In genomic region chr15:102512010-102512409, GRCm38 (mm10) we compare ENCODE assay signal across 13 mouse cellular contexts. TPM values are rescaled to one million over a fixed set of nuclear protein-coding genes. Genes with fewer than 3 reads are reported as not detected.
DNase-seq lines count a peak whose midpoint lies in the region; ATAC-seq and TF ChIP-seq lines count a peak whose summit lies in the region.
"Had no signal": no experiment of that assay in that cellular context is flagged by ENCODE, and none has a peak within 500 bp of the region (broad histone marks: within the 10 kb centered on the region; RNA-seq: fewer than 3 reads in every experiment).

No protein-coding gene starts in this region.

- peaks cover 11% of the 10 kb centered on the region for H3K36me3 ChIP-seq in forebrain, embryonic 10.5 days (replicated peaks)
- H3K36me3 ChIP-seq in forebrain, embryonic 16.5 days (ENCODE audit: control insufficient read depth, insufficient read depth), result peaks cover 3% of the 10 kb centered on the region
- no peaks in the 10 kb centered on the region for H3K36me3 ChIP-seq in testis, adult 2 months (ENCODE audit: control insufficient read depth, insufficient read depth, low read length)
- H3K36me3 ChIP-seq in limb, embryonic 14.5 days (ENCODE audit: control insufficient read depth, insufficient read depth, low read length), result peaks cover 7% of the 10 kb centered on the region; the same call in 1 of the 2 replicates

- H3K4me3 ChIP-seq in forebrain, embryonic 10.5 days, result peak overlapping the region; percentile 72
- no peak overlapping the region for H3K4me3 ChIP-seq in forebrain, embryonic 16.5 days (replicated peaks; ENCODE audit: low read length)
- peak overlapping the region; percentile 83 for H3K4me3 ChIP-seq in testis, adult 2 months (ENCODE audit: control insufficient read depth, low read depth, low read length)
- H3K4me3 ChIP-seq in limb, embryonic 14.5 days (replicated peaks; ENCODE audit: low read length), result no peak overlapping the region

- H3K4me2 ChIP-seq in forebrain, embryonic 16.5 days (ENCODE audit: low read length), result no peak overlapping the region
- no peak overlapping the region for H3K4me2 ChIP-seq in limb, embryonic 14.5 days (replicated peaks; ENCODE audit: low read depth, low read length, severe bottlenecking)

- H3K9me3 ChIP-seq in forebrain, embryonic 10.5 days, result no peaks in the 10 kb centered on the region
- H3K9me3 ChIP-seq in forebrain, embryonic 16.5 days (ENCODE audit: control insufficient read depth, low read length), result no peaks in the 10 kb centered on the region
- H3K9me3 ChIP-seq in limb, embryonic 14.5 days (ENCODE audit: control insufficient read depth, low read length), result no peaks in the 10 kb centered on the region

- no peak overlapping the region for H3K9ac ChIP-seq in forebrain, embryonic 16.5 days (replicated peaks; ENCODE audit: low read depth, low read length)
- H3K9ac ChIP-seq in limb, embryonic 14.5 days (ENCODE audit: low read depth, low read length, severe bottlenecking), result 0 out of 2 replicates have a peak overlapping the region, but pooled peaks have one; percentile 25

- peak overlapping the region; percentile 89 for H3K27ac ChIP-seq in forebrain, embryonic 10.5 days
- H3K27ac ChIP-seq in forebrain, embryonic 16.5 days (ENCODE audit: low read length), result no peak overlapping the region
- H3K27ac ChIP-seq in testis, adult 2 months (ENCODE audit: control insufficient read depth, insufficient read depth, low read depth, low read length), result no peak overlapping the region
- no peak overlapping the region for H3K27ac ChIP-seq in limb, embryonic 14.5 days (replicated peaks; ENCODE audit: low read depth, low read length)
- H3K27ac ChIP-seq: macrophage had no signal

- no peaks in the 10 kb centered on the region for H3K27me3 ChIP-seq in forebrain, embryonic 10.5 days (ENCODE audit: poor library complexity, severe bottlenecking)
- H3K27me3 ChIP-seq in forebrain, embryonic 16.5 days (replicated peaks; ENCODE audit: control insufficient read depth, insufficient read depth, low read length), result no peaks in the 10 kb centered on the region
- H3K27me3 ChIP-seq in testis, adult 2 months (ENCODE audit: control insufficient read depth, insufficient read depth, low read length), result no peaks in the 10 kb centered on the region
- no peaks in the 10 kb centered on the region for H3K27me3 ChIP-seq in limb, embryonic 14.5 days (ENCODE audit: control insufficient read depth, insufficient read depth, low read length)

- H3K4me1 ChIP-seq in forebrain, embryonic 10.5 days, result peaks cover 65% of the 10 kb centered on the region
- H3K4me1 ChIP-seq in forebrain, embryonic 16.5 days (replicated peaks; ENCODE audit: control insufficient read depth, insufficient read depth, low read length), result peaks cover 71% of the 10 kb centered on the region
- H3K4me1 ChIP-seq in testis, adult 2 months (ENCODE audit: control insufficient read depth, insufficient read depth, low read length), result peaks cover 25% of the 10 kb centered on the region
- H3K4me1 ChIP-seq in limb, embryonic 14.5 days (ENCODE audit: control insufficient read depth, insufficient read depth, low read length), result peaks cover 34% of the 10 kb centered on the region

- WGBS in forebrain, embryonic 10.5 days, result 25% methylated on average over 5 of the region's 5 CpGs
- WGBS in forebrain, embryonic 16.5 days, result 32% methylated on average over 5 of the region's 5 CpGs
- WGBS in limb, embryonic 14.5 days, result 24% methylated on average over 5 of the region's 5 CpGs

- no peak for ATAC-seq in forebrain, embryonic 16.5 days
- ATAC-seq in limb, embryonic 14.5 days (ENCODE audit: low FRiP score, low read depth), result no peak

- no peak for DNase-seq in forebrain, embryonic 10.5 days (ENCODE audit: extremely low spot score, low spot score)
- no peak for DNase-seq in testis, postnatal 10 days (ENCODE audit: low spot score)
- DNase-seq in limb, embryonic 14.5 days (ENCODE audit: low spot score), result no peak
- DNase-seq in gastrocnemius, postnatal 4 days (ENCODE audit: low spot score in 2 of 2), result no peak
- DNase-seq in right cerebral cortex, adult 2 months (ENCODE audit: low spot score in 2 of 2), result no peak
- no peak for DNase-seq in cerebellum, postnatal 14 days
- DNase-seq: B cell, adult 2 months; cerebellum, adult 11-12 months; layer of hippocampus, postnatal 36 days had no signal

- TF ChIP-seq POLR2A in testis, adult 2 months (IDR thresholded peaks at IDR 0.05; ENCODE audit: control insufficient read depth, low read depth, low read length), result no peak
- TF ChIP-seq POLR2A in limb, embryonic 14.5 days (IDR thresholded peaks at IDR 0.05; ENCODE audit: borderline replicate concordance, extremely low read depth, insufficient read depth, insufficient read length), result no peak

- no peak for TF ChIP-seq CTCF in testis, adult 2 months (IDR thresholded peaks at IDR 0.05; ENCODE audit: control insufficient read depth, insufficient read depth, insufficient replicate concordance, low read depth, low read length)

RNA-seq across cellular contexts. Expression of gene Map3k12, which starts 4.9 kb away (rescaled TPM):
- 24.0 and 25.4 TPM in 2 replicates for polyA plus RNA-seq in forebrain, embryonic 10.5 days (2016; fragmentation: Nextera tagmentation; extraction: Ambion mirVana)
- polyA plus RNA-seq in forebrain, embryonic 16.5 days (2015; fragmentation: Nextera tagmentation; extraction: Ambion mirVana), result 58.7 and 69.5 TPM in 2 replicates
- 7.0 and 7.8 TPM in 2 replicates for polyA plus RNA-seq in testis, adult 2 months (2012; rRNA removed)
- 36.3 and 38.3 TPM in 2 replicates for polyA plus RNA-seq in limb, embryonic 14.5 days (2012; rRNA removed)
- polyA plus RNA-seq in limb, embryonic 14.5 days (2014; fragmentation: Nextera tagmentation; extraction: Ambion mirVana), result 15.8 and 18.7 TPM in 2 replicates
- 1 to 10 TPM; 6.1 to 6.3 TPM for total RNA-seq in gastrocnemius, postnatal 4 days (2021)

RNA-seq across cellular contexts. Expression of gene Tarbp2, which starts 6.0 kb away (rescaled TPM):
- polyA plus RNA-seq in forebrain, embryonic 10.5 days (2016; fragmentation: Nextera tagmentation; extraction: Ambion mirVana), result 132 and 137 TPM in 2 replicates
- polyA plus RNA-seq in forebrain, embryonic 16.5 days (2015; fragmentation: Nextera tagmentation; extraction: Ambion mirVana), result 97.2 and 114 TPM in 2 replicates
- 335 and 372 TPM in 2 replicates for polyA plus RNA-seq in testis, adult 2 months (2012; rRNA removed)
- 132 and 150 TPM in 2 replicates for polyA plus RNA-seq in limb, embryonic 14.5 days (2012; rRNA removed)
- polyA plus RNA-seq in limb, embryonic 14.5 days (2014; fragmentation: Nextera tagmentation; extraction: Ambion mirVana), result 78.1 and 86.6 TPM in 2 replicates
- 10 to 100 TPM; 54.7 to 56.9 TPM for total RNA-seq in gastrocnemius, postnatal 4 days (2021)

RNA-seq across cellular contexts. Expression of gene Gm10337, which starts 8.5 kb away (rescaled TPM):
- not detected in 2 replicates for polyA plus RNA-seq in forebrain, embryonic 10.5 days (2016; fragmentation: Nextera tagmentation; extraction: Ambion mirVana)
- polyA plus RNA-seq in forebrain, embryonic 16.5 days (2015; fragmentation: Nextera tagmentation; extraction: Ambion mirVana), result 17.3 and 22.2 TPM in 2 replicates
- polyA plus RNA-seq in testis, adult 2 months (2012; rRNA removed), result not detected in 2 replicates
- polyA plus RNA-seq in limb, embryonic 14.5 days (2012; rRNA removed), result not detected in 2 replicates
- polyA plus RNA-seq in limb, embryonic 14.5 days (2014; fragmentation: Nextera tagmentation; extraction: Ambion mirVana), result not detected in 2 replicates
- 1 to 10 TPM in 1 of 2 experiments, not detected in 1; 7.6 TPM for total RNA-seq in gastrocnemius, postnatal 4 days (2021)
- total RNA-seq: layer of hippocampus, postnatal 36 days had no signal
- polyA plus RNA-seq: gonadal fat pad, adult 2 months; macrophage had no signal

RNA-seq across cellular contexts. Expression of gene Npff, which starts 12.7 kb away (rescaled TPM):
- 1.3 and 2.2 TPM in 2 replicates for polyA plus RNA-seq in forebrain, embryonic 10.5 days (2016; fragmentation: Nextera tagmentation; extraction: Ambion mirVana)
- polyA plus RNA-seq in forebrain, embryonic 16.5 days (2015; fragmentation: Nextera tagmentation; extraction: Ambion mirVana), result 2.9 and 3.1 TPM in 2 replicates
- polyA plus RNA-seq in testis, adult 2 months (2012; rRNA removed), result 0.67 and 0.77 TPM in 2 replicates
- 13.7 and 14.4 TPM in 2 replicates for polyA plus RNA-seq in limb, embryonic 14.5 days (2012; rRNA removed)
- polyA plus RNA-seq in limb, embryonic 14.5 days (2014; fragmentation: Nextera tagmentation; extraction: Ambion mirVana), result 2.5 and 2.8 TPM in 2 replicates
- 1 to 10 TPM; 3.4 to 4.9 TPM for total RNA-seq in gastrocnemius, postnatal 4 days (2021)

RNA-seq across cellular contexts. Expression of gene Pcbp2, which starts 41.7 kb away (rescaled TPM):
- 205 and 217 TPM in 2 replicates for polyA plus RNA-seq in forebrain, embryonic 10.5 days (2016; fragmentation: Nextera tagmentation; extraction: Ambion mirVana)
- 144 and 149 TPM in 2 replicates for polyA plus RNA-seq in forebrain, embryonic 16.5 days (2015; fragmentation: Nextera tagmentation; extraction: Ambion mirVana)
- polyA plus RNA-seq in testis, adult 2 months (2012; rRNA removed), result 1,040 and 1,129 TPM in 2 replicates
- polyA plus RNA-seq in limb, embryonic 14.5 days (2012; rRNA removed), result 814 and 942 TPM in 2 replicates
- polyA plus RNA-seq in limb, embryonic 14.5 days (2014; fragmentation: Nextera tagmentation; extraction: Ambion mirVana), result 324 and 328 TPM in 2 replicates
- total RNA-seq in gastrocnemius, postnatal 4 days (2021), result 100 to 1,000 TPM; 614 to 662 TPM

Comparison
In these comparisons a context has a peak if more than half of its experiments do, and no peak if none do; other contexts are left out.
1. H3K4me3 ChIP-seq: peak in forebrain, embryonic 10.5 days (single experiment) and testis, adult 2 months (single experiment); none in forebrain, embryonic 16.5 days (single experiment) and limb, embryonic 14.5 days (single experiment).
2. RNA of gene Gm10337, which starts 8.5 kb away (polyA plus RNA-seq): 17.3 to 22.2 TPM in forebrain, embryonic 16.5 days; not detected in forebrain, embryonic 10.5 days, not detected in testis, adult 2 months and not detected in limb, embryonic 14.5 days; every median in the first group is over 10 times any median in the second.